Mouse (Mus musculus) left cerebral cortex, adult 11 months (tissue): ENCODE results near the gene Gm26558.

Experiments
- DNase-seq: peaks from one replicate; pipeline ENCODE4 v3.0.0; 2022; ENCODE audit warnings: low spot score

The Gm26558 gene

DNA sequence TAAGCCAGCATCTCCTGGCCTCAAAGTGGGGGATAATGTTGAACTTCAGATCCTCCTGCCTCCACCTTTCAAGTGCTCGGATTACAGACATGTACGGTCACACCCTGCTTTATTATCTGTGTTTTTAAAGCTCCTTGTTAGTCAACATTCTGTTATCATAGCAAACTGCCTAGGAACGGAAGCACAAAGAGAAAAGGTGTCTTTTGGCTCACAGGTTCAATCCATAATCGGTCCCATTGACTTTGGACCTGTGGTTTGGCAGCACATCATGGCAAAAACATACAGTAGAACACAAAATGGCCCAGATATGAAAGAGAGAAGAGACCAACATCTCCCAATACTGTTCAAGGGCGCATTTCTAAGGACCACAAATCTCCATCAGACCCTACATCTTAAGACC is 13.6 kb downstream of the Gm26558 start:
- no peak for DNase-seq

DNA sequence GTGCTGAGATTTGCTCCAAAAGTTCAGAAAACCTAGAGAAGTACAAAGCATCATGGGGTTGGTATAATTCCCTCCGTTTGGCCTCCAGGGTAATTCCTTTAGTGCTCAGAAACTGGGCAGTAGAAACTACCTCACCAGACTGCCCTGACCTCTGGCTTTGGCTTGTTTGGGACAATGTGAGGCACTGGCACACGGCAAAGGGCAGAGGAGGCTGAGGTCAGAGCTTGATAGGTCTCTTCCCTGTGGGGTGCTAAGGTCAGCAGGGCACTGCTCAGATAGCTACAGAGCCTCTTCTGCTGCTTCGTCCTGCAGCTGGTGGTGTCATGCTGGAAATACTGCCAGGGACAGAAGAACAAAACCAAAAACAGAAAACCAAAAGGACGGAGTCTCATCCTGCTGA is 14.2 kb downstream of the Gm26558 start:
- no peak for DNase-seq

DNA sequence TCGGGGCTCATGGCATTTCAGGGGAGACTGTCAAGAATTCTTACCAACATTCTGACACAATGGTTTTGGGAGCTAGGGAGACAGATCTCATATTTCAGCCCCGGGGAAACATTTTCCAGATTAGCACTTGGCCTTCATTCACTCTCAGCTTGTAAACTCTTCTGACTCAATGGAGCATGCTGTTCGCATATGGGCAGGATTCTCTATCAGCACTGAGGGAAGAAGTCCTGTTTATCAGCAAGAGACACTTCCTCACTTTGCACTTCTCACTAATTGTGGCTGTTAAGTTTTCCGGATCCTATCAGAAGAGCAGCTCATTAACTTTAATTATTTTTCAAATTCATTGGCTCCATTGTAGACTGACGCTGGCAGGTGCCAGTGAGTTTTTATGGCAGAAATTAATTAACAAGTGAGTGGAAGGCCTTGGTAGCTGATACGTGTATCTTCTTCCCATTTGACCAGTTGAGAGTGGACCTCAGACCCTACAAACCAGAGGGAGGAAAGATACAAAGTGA is 16.6 kb downstream of the Gm26558 start:
- no peak for DNase-seq

DNA sequence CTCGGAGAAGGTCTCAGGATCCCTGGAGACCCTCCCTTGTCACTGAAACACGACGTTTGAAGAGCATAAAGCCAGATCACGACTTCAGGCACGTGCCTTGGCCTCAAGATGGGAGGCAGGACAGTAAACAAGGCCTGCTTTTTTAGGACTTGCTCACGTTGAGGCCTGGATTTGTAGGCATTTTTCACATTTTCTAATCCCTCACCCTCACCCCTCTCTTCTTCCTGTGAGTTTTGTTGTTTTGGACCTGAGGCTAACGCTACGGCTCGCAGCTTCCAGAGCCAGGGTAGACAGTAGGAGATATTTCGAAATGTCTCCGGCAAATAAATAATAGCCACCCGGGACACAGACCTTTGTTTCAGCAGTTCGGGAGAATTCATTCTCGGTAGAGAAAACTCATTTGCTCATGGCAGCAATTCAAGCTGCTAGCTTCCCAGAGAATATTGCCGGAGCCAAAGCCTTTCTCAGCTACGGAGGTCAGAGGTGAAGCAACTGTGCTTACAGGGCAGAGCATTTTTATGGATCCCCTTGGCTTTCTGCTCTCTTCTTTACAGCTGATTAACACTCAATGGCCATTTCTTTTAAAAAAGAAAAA is 18.8 kb downstream of the Gm26558 start:
- no peak for DNase-seq

DNA sequence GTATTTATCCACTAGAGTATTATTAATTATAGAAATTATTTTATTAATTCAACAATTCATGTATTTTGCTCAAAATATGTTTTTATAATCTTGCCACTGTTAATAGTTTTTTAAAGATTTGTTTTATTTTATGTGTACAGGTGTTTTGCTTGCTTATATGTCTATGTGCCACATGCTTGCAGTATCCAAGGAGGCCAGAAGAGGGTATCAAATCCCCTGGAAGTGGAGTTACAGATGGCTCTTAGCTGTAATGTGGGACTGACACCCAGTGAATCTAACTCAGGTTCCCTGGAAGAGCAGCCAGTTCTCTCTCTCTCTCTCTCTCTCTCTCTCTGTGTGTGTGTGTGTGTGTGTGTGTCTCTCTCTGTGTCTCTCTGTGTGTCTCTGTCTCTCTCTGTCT is 20.9 kb downstream of the Gm26558 start:
- no peak for DNase-seq

DNA sequence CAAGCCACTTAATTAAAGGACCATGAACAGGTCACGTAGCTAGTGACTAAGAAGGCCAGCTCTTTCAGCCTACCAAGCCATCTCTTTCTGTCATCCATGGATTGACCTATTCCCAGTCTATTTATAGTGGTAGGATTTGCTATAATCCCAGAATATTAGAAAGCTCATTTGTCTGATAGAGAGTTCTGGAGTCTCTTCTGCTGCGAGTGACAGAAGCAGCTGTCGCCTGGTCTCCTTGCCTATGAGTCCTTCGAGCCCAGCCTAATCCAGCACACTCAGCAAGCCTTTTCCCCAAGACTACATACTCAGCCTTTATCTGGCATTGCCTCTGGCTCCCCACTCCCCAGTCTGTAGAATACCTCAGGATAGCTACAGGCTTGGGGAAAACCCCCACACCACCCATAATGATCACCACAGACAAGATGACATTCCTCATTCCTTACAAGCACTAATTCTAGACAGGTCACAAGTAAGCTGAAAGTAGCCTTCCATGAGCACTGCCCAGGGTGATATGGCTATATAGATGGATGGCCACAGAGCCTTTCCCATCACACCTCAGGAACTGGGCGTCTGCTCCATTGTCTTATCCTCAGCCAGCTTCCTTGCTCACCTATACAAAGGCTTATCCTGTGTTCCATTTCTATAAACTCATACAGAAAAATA is 27.7 kb downstream of the Gm26558 start:
- no peak for DNase-seq

DNA sequence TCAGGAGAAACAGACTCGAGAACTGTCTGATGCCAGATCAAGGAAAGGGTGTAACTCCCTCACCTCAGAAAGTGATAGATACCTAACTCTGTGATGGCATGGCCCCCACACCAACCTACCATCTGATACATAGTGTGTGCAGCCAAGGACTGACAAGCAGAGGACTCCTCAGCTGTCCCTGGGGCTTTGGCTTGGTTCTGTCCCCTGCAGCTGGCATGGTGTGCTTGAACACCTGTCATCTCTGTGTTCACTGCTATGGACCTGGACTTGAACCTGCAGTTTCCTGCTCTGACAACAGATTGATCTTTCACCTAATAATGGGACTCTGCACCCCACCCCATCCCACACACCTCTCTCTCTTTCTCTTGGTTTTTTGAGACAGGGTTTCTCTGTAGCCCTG is 29.5 kb downstream of the Gm26558 start:
- DNase-seq = no peak

DNA sequence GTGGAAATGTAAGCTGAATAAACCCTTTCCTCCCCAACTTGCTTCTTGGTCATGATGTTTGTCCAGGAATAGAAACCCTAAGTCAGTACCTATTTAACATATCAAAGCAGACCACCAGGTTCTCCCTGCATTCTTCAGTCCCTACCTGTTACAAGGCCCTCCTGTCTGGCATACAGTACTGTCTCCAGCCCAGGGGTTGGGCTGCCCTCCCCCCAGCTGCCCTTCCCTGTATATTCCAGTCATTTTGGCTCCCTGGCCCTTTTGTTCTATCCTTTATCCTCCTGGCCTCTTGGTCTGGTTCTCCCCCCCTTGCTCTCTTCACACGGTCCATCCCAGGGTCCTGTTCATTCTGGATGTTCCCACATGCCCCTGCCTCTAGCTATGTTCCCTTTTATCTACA is 30.6 kb downstream of the Gm26558 start:
- no peak for DNase-seq

DNA sequence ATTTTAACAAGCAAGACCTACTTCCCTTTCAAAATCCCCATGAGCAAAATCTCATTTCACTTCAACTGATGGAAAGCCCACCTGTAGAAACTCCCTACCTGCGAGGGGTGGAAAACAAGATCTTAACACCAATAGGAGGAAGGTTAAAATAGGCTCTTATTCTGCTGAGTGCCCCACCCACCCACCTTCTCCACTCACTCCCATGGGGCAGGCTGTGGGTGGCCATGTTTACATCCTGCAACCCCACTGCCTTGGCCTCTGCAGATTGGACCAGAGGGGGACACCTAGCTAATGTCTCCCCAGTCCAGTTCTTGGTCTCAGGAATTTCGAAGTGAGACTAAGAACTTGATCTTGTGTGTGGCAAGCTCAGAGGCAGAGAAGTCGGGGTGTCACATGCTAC is 32.0 kb downstream of the Gm26558 start:
- DNase-seq = no peak

DNA sequence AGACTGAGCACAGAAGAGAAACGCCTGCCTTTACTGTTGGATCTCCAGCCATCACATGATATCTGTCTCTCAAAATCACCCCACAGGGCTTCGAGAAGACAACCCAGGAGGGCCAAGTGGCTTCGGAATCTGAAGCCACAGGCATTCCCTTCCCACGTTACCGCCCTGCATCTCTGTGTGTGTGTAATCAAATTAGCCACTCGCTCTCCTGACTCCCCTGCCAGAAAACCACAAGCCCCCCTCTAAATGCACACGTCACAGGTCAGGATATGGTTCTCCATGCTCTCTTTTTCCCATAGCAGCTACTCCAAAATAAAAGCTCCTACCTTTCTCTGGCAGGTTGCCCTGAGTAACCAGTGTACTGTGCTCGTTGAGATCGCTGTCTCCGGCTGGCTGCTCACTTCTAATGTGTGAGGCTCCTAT is 32.6 kb downstream of the Gm26558 start:
- peak; percentile 25 for DNase-seq

DNA sequence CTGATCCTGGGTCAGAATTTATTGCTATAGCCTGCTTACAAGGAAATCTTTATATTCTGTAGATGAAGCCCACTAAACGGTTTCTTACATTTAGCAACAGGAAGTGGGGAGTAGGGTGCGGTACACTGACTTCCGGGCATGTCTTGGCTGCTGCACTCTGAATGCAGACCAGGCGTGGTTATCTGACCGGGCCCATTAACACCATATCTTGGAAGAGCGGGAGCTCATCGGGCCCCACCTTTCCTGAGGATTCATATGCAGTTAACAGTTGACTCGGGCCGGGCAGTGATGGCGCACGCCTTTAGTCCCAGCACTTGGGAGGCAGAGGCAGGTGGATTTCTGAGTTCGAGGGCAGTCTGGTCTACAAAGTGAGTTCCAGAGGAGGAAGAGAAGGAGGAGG is 33.5 kb downstream of the Gm26558 start:
- DNase-seq = no peak

DNA sequence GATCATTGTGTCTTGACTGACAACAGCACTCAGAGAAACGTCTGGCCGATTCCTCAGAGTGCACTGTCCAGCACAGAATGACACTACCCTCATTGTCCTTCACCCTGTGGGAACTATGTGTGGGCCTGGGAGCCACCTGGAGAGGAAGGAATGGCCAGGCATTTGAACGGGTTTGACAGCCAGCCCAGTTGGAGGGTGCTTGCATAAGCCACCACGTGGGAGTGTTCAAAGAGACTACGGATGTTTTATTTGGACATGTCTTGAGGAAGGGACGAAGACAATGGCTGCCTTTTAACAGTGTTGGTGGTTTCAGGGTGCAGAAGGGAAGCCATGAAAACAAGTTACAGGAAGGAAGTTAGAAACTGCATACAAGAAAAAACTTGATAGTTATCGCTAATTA is 36.1 kb downstream of the Gm26558 start:
- DNase-seq = no peak

DNA sequence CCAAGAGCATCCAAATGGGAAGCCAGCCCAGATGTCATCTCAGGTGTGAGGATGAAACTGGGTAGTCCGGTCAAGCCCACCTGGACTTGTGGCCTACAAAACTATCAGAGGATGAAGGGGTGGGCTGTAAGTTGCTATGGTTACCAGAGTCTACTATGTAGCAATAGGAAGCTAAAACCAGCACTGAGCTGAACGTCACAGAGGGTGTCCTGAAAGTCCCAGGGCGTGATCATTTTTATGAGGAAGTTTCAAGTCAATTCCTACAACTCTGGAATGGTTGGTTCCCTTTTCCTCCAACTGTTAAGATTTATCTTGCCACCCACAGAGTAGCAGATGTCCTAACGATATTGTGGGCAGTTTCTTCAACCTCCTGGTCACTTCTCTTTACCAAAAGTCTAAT is 39.7 kb downstream of the Gm26558 start:
- no peak for DNase-seq

DNA sequence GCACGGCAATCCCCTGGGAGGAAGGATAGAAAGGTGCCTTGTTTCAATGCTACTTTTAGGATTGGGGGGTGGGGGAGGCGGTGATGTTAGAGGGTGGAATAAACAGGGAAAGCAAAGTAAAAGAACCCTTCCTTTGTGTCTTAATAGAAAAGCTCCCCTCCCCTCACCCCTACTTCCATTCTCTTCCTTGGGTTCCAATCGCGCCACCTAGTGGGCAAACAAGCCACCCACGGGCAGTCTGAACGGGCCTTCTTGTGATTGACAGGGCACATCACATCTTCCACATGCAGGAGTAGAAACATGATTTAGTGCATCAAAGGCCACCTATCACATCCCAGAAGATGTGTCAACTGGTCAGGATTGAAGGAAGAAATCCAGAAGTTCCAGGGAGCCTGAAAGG is 41.7 kb downstream of the Gm26558 start:
- peak; percentile 34 for DNase-seq

DNA sequence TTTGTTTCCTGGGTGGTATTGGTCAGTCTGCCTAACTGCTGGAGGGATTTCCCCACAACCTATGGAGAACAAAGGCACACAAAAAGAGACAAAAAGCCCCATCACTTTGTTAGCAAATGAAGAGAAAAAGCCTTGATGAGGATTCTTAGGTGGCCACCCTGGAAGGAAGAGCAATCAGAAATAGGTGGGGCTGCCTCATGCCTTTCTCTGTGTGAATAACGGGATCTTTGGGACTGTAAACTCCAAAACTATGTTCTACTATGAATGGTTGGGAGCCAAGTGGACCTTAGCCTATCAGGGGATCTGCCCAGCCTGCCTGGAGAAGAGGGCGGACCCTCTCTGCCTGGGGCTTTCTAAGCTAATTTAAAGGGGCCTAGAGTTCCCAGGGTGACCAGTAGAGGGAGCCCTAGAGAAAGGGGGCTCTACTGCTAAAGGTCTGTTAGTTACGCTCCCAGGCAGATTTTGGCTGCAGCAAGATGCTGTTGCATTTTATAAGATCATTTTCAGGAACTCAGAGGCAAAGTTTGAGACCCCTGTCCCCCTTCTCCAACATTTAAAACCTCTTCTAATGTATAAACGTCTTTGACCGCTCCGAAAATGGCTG is 42.6 kb downstream of the Gm26558 start:
- no peak for DNase-seq

DNA sequence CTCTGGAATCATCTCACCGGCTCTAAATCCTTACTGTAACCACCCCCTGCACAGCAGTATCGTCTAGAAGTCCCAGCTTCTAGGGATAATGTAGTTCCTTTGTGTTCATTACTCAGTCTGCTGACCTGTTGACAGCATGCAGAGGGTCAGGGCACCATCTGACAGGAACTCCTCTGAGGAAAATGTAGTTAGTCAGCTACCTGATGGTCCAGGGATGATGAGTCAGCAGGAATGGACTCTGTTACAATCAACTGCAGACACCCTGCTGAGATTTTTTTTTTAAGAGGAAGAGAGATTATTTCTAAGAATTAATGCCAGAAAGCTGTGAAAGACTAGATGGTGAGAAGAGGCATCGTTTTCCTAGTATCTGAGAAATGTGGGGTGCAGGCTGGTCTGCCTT is 45.3 kb downstream of the Gm26558 start:
- DNase-seq = no peak

DNA sequence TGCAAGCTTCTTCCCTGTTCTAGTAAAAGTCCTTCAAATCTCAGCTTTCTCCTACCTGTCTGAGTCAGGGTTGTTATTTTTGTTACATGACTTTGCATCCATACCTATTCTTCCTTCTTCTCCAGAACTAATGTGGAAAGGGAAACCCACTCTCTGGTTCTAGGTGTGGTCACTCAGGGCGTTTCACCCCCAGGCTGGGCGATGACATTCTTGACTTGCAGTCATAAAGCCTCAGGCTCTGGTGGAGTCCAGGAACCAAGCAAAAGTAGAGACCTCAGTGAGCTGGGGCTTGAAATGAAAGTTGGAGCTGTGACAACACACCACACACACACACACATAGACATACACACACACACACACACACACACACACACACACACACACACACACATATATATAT is 45.8 kb downstream of the Gm26558 start:
- DNase-seq = no peak

DNA sequence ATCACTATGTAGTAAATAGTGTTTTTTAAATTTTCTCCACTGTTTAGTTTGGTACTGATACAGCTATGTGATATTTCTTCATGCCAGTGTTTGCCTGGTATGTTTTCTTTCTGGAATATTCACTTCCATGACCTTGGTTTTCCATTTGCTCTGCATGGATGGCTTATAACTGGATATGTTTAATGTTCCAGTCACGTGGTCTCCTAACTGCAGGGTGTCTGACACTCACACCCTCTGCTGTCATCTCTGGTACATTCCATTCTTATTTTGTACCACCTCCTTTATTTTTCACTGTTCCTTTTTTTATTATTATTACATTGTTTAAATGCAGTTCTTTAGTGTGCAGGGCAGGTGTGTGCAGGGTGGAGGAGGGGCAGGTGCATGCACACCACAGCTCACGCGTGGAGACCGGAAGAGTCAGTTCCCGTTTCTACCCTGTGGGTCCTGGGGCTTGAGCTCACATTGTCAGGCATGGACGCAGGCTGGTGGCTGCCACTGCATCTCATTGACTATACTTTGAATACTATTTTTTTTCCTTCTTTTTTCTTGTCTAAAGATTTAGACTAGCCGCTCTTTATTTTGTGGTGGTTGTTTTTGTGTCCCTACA is 47.1 kb downstream of the Gm26558 start:
- DNase-seq = no peak
